Mouse (Mus musculus) lung, embryonic 15.5 days (tissue): ENCODE results near the gene Nubp2. TPM values are rescaled to one million over a fixed set of nuclear protein-coding genes. Genes with fewer than 3 reads are reported as not detected.

ENCODE experiments used
- ATAC-seq: fragments of 200-750 bp; cut with Nextera tagmentation; 2 replicates; pipeline ENCODE4 v1.8.0; 2017; ENCODE audit warnings: moderate number of reproducible peaks, borderline replicate concordance; ENCODE audit not compliant: low FRiP score, low TSS enrichment; ENCODE audit errors: extremely low read depth
- H3K27ac ChIP-seq: fragments of 300-500 bp; sonication (generic); 2 replicates; pipeline ENCODE4 v1.5.1; 2015; ENCODE audit warnings: moderate library complexity, mild to moderate bottlenecking, inconsistent platforms
- H3K27me3 ChIP-seq: fragments of 300-500 bp; sonication (generic); 2 replicates; pipeline ENCODE4 v1.6.1; 2015; ENCODE audit warnings: inconsistent platforms
- H3K36me3 ChIP-seq: fragments of 300-500 bp; sonication (generic); 2 replicates; pipeline ENCODE4 v1.6.1; 2015; ENCODE audit warnings: inconsistent platforms
- H3K4me1 ChIP-seq: fragments of 300-500 bp; sonication (generic); 2 replicates; pipeline ENCODE4 v1.6.1; 2015; ENCODE audit warnings: inconsistent platforms
- H3K4me2 ChIP-seq: fragments of 300-500 bp; sonication (generic); 2 replicates; pipeline ENCODE4 v1.6.1; 2015; ENCODE audit warnings: inconsistent platforms, mild to moderate bottlenecking, moderate library complexity
- H3K4me3 ChIP-seq: fragments of 300-500 bp; sonication (generic); 2 replicates; pipeline ENCODE4 v1.5.1; 2015; ENCODE audit warnings: mild to moderate bottlenecking, inconsistent platforms
- H3K9ac ChIP-seq: fragments of 300-500 bp; sonication (generic); 2 replicates; pipeline ENCODE4 v1.6.1; 2015; ENCODE audit warnings: inconsistent platforms
- H3K9me3 ChIP-seq: fragments of 300-500 bp; sonication (generic); 2 replicates; pipeline ENCODE4 v1.6.1; 2016; ENCODE audit warnings: inconsistent platforms
- WGBS: fragments of 180-500 bp; shearing (Covaris S2); methylation state at CpG from one replicate; pipeline ENCODE4 v1.1.7; 2015; 5-methylcytosine and 5-hydroxymethylcytosine counted together
- polyA plus RNA-seq: library from polyadenylated mRNA; unstranded; fragments of >200 nt; fragmentation: Nextera tagmentation; extraction: Ambion mirVana; gene quantifications from 2 replicates; pipeline ENCODE4 v1.2.1, GENCODE M21; 2015

Gene Nubp2
- polyA plus RNA-seq, 1 experiment from 2014 or later = 56.6 TPM

DNA sequence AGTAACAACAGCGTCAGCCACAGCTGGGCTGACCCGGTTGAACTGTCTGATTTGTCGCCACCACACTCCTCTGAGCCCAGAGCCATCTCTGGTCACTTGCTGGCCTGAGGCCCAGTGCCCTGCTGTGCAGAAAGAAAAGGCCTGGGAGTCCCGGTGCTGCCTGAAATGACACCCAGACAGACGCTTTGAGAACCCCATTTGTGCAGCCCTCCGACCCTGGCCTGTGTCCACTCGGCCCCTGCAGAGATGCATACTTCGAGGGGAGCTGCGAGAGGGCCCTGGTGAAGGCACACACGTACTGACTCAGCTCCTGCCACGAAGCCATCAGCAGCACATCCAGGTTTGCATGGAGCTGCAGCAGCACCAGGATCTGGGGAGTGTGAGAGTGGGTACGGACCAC, 6.6 kb upstream of the Nubp2 start:
- H3K27ac ChIP-seq = no peak overlapping the region
- WGBS = 88% methylated on average over 12 of the region's 12 CpGs
- H3K36me3 ChIP-seq = peaks cover 39% of the 10 kb centered on the region
- no peaks in the 10 kb centered on the region for H3K27me3 ChIP-seq
- no peak overlapping the region for H3K4me2 ChIP-seq
- no peak overlapping the region for H3K9ac ChIP-seq
- no peak overlapping the region for H3K4me3 ChIP-seq
- H3K4me1 ChIP-seq = peaks cover 35% of the 10 kb centered on the region
- no peak for ATAC-seq
- H3K9me3 ChIP-seq = no peaks in the 10 kb centered on the region

DNA sequence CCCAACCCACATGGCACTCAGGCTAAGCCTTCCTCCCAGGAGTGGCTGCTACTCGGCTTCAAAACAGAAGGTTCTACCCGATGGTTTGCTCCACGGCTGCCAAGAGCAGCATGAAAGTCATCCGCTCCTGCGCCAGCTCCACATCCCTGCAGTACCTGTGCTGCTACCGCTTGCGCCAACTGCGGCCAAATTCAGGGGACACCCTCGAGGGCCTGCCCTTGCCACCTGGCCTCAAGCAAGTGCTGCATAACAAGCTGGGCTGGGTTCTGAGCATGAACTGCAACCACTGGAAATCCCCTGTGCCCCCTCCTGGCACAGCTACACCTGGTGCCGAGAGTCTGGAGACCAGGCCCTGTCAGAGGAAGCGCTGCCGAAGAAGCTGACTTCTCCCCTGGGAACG, 5.2 kb upstream of the Nubp2 start:
- H3K4me1 ChIP-seq = peaks cover 31% of the 10 kb centered on the region
- no peaks in the 10 kb centered on the region for H3K9me3 ChIP-seq
- no peak overlapping the region for H3K4me3 ChIP-seq
- no peaks in the 10 kb centered on the region for H3K27me3 ChIP-seq
- H3K4me2 ChIP-seq = no peak overlapping the region
- no peak for ATAC-seq
- H3K27ac ChIP-seq = no peak overlapping the region
- H3K9ac ChIP-seq = no peak overlapping the region
- peaks cover 33% of the 10 kb centered on the region for H3K36me3 ChIP-seq
- WGBS = 82% methylated on average over 13 of the region's 13 CpGs

DNA sequence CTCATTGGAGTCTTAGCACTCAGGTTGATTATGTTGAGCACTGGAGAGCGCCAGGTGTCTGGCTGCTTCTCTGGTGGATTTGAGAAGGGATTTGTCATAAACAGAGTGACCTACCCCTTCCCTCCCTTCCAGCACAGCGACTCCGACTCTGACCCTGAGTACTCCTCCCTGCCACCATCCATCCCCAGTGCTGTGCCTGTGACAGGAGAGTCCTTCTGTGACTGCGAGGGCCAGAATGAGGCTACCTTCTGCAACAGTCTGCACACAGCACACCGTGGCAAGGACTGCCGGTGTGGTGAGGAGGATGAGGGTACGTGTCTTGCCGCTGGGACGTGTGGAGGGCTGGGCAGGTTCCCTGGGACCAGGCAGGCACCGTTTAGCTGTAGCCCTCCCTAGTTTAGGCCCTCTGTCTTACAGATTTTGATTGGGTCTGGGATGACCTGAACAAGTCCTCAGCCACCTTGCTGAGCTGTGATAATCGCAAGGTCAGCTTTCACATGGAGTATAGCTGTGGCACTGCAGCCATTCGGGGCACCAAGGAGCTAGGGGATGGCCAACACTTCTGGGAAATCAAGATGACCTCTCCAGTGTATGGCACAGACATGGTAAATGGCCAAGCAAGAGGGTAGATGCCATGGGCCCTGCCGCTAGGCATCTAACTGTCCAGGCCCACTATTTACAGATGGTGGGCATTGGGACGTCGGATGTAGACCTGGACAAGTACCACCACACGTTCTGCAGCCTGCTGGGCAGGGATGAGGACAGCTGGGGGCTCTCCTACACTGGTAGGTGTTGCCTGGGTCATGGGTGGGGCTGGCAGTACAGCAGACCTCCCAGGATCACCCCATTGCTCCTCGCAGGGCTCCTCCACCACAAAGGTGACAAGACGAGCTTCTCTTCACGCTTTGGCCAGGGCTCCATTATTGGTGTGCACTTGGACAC, 4.3 kb upstream of the Nubp2 start:
- ATAC-seq = no peak
- no peaks in the 10 kb centered on the region for H3K9me3 ChIP-seq
- no peaks in the 10 kb centered on the region for H3K27me3 ChIP-seq
- H3K4me3 ChIP-seq = no peak overlapping the region
- no peak overlapping the region for H3K4me2 ChIP-seq
- 86% methylated on average over 19 of the region's 19 CpGs for WGBS
- no peak overlapping the region for H3K9ac ChIP-seq
- H3K4me1 ChIP-seq = peaks cover 29% of the 10 kb centered on the region
- peaks cover 33% of the 10 kb centered on the region for H3K36me3 ChIP-seq
- H3K27ac ChIP-seq = no peak overlapping the region

DNA sequence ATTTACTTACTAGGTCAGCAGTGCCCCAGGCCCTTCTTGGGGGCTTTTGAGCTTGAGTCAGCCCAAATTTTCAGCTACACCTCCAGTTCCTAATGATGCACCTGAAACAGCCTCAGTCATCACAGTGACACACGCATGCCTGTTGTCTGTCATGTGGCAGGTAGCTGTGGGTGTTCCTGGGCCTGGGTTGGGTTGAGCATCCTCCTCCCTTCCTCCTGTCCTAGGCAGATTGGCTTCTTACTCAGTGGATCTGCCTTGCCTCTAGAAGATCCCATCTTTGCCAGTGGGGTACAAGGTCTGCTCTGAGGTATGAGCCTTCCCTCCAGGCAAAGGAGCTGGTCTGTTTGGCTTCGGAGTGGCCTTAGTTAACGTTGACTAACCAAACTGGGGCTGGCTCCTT, 2.7 kb upstream of the Nubp2 start:
- H3K9me3 ChIP-seq = no peaks in the 10 kb centered on the region
- no peak overlapping the region for H3K4me2 ChIP-seq
- peaks cover 33% of the 10 kb centered on the region for H3K36me3 ChIP-seq
- no peak overlapping the region for H3K4me3 ChIP-seq
- H3K27ac ChIP-seq = no peak overlapping the region
- no peak for ATAC-seq
- WGBS = 80% methylated on average over 3 of the region's 3 CpGs
- H3K9ac ChIP-seq = no peak overlapping the region
- H3K4me1 ChIP-seq = peaks cover 29% of the 10 kb centered on the region
- H3K27me3 ChIP-seq = no peaks in the 10 kb centered on the region

DNA sequence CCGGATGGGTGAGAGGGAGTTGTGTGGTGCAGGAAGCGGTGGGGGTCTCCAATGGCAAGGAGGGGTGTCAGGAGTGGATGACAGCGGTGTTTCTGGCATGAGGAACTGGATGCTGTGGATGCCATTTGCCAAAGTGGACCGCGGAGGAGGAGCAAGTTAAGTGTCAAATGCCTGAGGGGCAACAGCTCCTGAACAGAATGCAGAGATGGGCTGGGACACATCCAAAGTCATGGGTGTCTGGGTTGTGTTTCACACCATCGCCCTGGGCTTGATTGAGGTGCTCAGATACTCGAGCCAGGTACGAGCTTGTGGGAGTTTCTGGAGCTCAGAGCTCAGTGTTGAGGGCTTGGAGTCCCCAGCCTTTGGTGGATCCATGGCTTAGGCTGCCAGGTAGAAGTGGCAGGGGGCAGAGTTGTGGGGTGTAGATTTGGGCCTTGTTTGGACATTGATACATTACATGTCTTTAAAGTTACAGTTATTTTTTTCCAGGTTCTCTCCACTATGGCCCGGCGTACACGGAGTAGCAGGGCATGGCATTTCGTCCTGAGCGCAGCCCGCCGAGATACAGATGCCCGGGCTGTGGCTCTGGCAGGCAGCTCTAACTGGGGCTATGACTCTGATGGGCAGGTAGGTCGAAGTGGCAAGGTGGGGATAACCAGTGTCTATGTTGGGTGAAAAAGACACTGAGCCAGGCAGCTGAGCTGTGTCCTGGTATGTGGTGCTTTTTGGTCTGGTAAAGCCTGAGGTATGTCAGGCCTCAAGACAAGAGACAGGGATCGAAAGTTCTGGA, 1.3 kb upstream of the Nubp2 start:
- Histone ChIP-seq H3K9ac (peak overlapping the region; percentile 89), H3K4me2 (peak overlapping the region; percentile 81), H3K27me3 (no peaks in the 10 kb centered on the region), H3K9me3 (no peaks in the 10 kb centered on the region), H3K36me3 (peaks cover 24% of the 10 kb centered on the region), H3K4me3 (peak overlapping the region; percentile 97), H3K4me1 (peaks cover 24% of the 10 kb centered on the region), H3K27ac (no peak overlapping the region)
- WGBS = 56% methylated on average over 18 of the region's 18 CpGs
- no peak for ATAC-seq

DNA sequence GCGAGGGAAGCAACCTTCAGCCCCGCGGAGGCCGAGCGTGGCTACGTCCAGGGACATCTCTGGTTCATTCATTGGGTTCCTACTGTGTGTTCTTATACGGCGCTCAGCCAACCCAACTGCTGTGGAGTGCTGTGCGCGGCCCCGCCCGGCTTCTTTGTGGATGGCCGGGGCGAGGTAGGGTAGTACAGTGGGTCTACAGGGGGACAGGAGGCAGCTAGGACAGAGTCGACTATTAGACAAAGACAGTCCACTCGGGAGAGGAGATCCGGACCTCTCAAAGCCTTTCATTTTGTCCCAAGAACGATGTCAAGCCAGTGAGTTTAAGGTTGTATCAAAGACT, 753 bp upstream of the Nubp2 start:
- Histone ChIP-seq H3K36me3 (peaks cover 18% of the 10 kb centered on the region), H3K4me1 (peaks cover 24% of the 10 kb centered on the region), H3K9me3 (no peaks in the 10 kb centered on the region), H3K27me3 (no peaks in the 10 kb centered on the region), H3K4me3 (peak overlapping the region; percentile 97), H3K9ac (peak overlapping the region; percentile 89), H3K27ac (peak overlapping the region; percentile 46), H3K4me2 (peak overlapping the region; percentile 81)
- ATAC-seq = peak; percentile 2; the same call in 1 of the 2 replicates
- 1% methylated on average over 18 of the region's 18 CpGs for whole genome bisulfite sequencing

DNA sequence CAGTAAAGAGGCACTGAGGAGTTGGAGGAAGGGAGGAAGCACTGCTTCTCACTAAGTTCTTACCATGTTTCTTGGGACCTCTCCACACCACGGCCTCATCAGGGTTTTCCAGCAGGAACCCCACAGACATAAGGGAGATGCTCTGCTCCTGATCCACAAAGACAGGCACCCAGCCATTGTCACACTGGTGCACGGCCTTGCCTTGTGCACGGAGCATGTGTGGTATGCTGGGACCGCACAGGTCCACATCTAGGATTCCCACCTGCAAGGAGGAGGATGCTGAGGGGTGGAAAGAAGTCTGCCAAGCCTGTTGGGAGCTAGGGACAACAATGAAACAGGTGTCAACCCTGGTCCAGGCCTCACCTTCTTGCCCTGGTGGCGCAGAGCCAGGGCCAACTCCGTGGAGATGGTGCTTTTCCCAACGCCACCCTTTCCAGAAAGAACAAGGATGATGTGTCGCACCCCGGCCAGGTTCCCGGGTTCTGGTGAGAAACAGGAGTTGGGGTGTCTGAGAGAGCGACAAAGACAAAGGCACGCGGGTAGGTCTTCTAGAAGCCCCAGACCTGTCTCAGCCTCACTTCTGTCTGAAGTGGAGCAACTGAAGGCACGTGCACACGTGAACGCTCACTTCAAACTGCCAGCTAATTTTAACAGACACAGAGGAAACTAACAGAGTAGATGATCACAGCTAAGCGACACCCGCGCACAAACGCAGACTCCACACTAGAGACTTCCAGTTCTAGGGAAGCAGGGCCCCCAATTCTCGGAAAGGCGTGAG, 604 bp downstream of the Nubp2 start:
- H3K27ac ChIP-seq = no peak overlapping the region
- peak overlapping the region; percentile 87 for H3K4me2 ChIP-seq
- H3K27me3 ChIP-seq = no peaks in the 10 kb centered on the region
- H3K9me3 ChIP-seq = no peaks in the 10 kb centered on the region
- H3K9ac ChIP-seq = peak overlapping the region; percentile 52
- WGBS = 20% methylated on average over 22 of the region's 22 CpGs
- peak overlapping the region; percentile 66 for H3K4me3 ChIP-seq
- no peak for ATAC-seq
- H3K36me3 ChIP-seq = peaks cover 6% of the 10 kb centered on the region
- peaks cover 24% of the 10 kb centered on the region for H3K4me1 ChIP-seq

DNA sequence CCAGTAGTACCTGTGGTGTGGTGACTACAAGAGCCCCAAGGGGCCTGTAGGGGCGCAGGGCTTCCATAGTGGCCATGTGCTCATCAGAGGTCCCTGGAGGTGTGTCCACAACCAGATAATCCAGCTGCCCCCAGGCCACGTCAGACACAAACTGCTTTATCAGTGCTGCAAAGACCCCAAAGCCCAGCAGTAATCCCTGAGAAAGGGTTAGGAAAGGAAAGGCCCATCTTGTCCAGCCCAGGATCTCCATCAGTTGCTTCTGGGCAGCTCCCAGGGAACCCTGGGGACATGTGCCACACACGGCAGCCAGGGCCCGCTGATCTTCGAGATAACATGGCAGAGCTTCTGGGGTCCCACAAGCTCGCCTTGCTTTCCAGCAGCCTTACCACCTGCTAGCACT, 1.8 kb downstream of the Nubp2 start:
- Histone ChIP-seq H3K27me3 (no peaks in the 10 kb centered on the region), H3K4me1 (peaks cover 24% of the 10 kb centered on the region), H3K27ac (no peak overlapping the region), H3K36me3 (0 out of 2 replicates have a peak, but pooled peaks cover 3% of the 10 kb centered on the region), H3K4me3 (no peak overlapping the region), H3K9me3 (no peaks in the 10 kb centered on the region), H3K4me2 (no peak overlapping the region), H3K9ac (no peak overlapping the region)
- WGBS = 74% methylated on average over 6 of the region's 6 CpGs
- ATAC-seq = no peak

DNA sequence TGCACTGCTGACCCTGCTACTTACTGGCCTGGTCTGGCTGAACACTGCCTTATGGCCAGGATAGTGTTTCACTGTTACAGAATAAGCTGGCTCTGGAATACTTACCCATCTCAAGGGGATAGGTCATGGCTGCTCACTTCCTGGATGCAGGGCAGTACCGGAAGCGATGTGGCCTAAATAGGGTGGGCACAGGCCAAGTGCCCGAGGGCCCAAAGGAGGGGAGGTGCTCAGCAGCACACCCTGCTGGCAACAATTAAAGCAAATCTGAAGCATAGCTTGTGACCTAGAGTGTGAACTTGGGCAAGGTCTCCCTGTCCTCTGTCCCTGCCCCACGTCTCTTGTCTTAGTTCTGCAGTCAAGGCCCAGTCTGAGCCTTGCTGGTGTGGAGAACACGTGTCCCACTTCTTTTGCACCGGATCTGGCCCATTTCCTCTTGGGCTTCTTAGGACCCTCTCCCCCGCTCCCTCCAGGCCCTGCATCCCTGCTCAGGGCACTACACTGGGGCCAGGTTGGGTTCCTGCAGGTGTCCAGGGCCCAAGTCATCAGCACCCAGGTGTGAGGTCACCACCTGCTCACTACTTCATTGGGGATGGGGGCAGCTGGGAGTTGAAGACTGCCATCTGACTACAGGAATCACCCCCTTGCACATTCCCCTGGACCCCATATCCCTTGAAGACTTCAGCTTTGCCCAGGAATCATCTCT, 4.3 kb downstream of the Nubp2 start:
- H3K4me1 ChIP-seq = peaks cover 17% of the 10 kb centered on the region
- 43% methylated on average over 7 of the region's 7 CpGs for WGBS

DNA sequence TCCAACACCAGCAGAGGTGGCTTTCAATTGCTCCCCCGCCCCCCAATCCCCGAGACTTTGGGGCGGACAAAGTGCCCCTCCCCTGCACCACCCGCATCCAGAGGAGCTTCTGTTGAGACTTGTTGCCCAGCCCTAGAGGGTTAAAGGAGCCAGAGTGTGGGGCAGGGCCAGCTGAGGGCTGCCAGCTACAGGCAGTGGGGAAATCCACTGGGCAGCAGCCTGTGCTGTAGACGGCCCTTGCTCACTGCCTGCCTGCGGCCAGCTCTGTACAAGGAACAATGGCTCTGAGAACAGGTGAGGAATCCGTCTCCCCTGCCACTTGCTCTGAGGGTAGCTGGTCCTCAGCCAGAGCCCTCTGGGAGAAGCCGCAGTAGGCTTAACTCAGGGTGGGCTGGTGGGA, 7.6 kb downstream of the Nubp2 start:
- H3K9me3 ChIP-seq = no peaks in the 10 kb centered on the region
- peaks cover 5% of the 10 kb centered on the region; the same call in 1 of the 2 replicates for H3K4me1 ChIP-seq
- no peaks in the 10 kb centered on the region for H3K27me3 ChIP-seq
- WGBS = 61% methylated on average over 8 of the region's 8 CpGs
- H3K4me3 ChIP-seq = no peak overlapping the region
- 0 out of 2 replicates have a peak, but pooled peaks cover 3% of the 10 kb centered on the region for H3K36me3 ChIP-seq
- ATAC-seq = no peak
- no peak overlapping the region for H3K27ac ChIP-seq
- H3K4me2 ChIP-seq = no peak overlapping the region
- H3K9ac ChIP-seq = no peak overlapping the region

More for the DNA sequence above, 4.3 kb downstream of the Nubp2 start:
- 0 out of 2 replicates have a peak, but pooled peaks cover 3% of the 10 kb centered on the region for H3K36me3 ChIP-seq
- no peak overlapping the region for H3K27ac ChIP-seq
- H3K27me3 ChIP-seq = no peaks in the 10 kb centered on the region
- no peaks in the 10 kb centered on the region for H3K9me3 ChIP-seq
- H3K9ac ChIP-seq = no peak overlapping the region
- H3K4me3 ChIP-seq = no peak overlapping the region
- no peak overlapping the region for H3K4me2 ChIP-seq
- no peak for ATAC-seq

DNA sequence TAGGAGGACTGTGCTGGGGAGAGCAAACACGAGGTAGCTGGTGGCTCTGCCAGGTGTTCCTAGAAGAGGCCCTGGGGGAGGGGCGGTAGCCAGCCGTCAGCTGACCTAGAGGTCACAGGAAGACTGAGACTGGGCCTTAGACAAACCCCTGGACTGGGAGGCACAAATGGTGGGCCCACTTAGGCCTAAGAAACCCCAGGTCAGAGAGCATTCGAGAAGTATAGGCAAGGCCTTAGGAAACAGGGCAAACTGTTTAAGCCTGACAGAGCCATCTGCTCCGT, 8.1 kb downstream of the Nubp2 start:
- Histone ChIP-seq H3K4me2 (no peak overlapping the region), H3K27me3 (no peaks in the 10 kb centered on the region), H3K9me3 (no peaks in the 10 kb centered on the region), H3K4me3 (no peak overlapping the region), H3K36me3 (0 out of 2 replicates have a peak, but pooled peaks cover 2% of the 10 kb centered on the region), H3K27ac (peak overlapping the region; percentile 56), H3K9ac (0 out of 2 replicates have a peak overlapping the region, but pooled peaks have one; percentile 13), H3K4me1 (peaks cover 5% of the 10 kb centered on the region; the same call in 1 of the 2 replicates)
- ATAC-seq = no peak
- 23% methylated on average over 5 of the region's 5 CpGs for WGBS
